Mouse (Mus musculus) activated CD4-positive, CD25-positive, alpha-beta regulatory T cell, adult 4 months (primary cell): ENCODE results near the gene Chn1. TPM values are rescaled to one million over a fixed set of nuclear protein-coding genes. Genes with fewer than 3 reads are reported as not detected.

Experiments
- ATAC-seq: one replicate; pipeline ENCODE4 v1.8.0; 2017
- polyA plus RNA-seq, 2 experiments: library from polyadenylated mRNA; unstranded; fragments of 100-300 nt; shearing (Covaris generic); gene quantifications; one replicate each; pipeline ENCODE4 v1.2.1; 2017

The Chn1 gene
- polyA plus RNA-seq, 2 experiments from 2014 or later, result not detected

DNA sequence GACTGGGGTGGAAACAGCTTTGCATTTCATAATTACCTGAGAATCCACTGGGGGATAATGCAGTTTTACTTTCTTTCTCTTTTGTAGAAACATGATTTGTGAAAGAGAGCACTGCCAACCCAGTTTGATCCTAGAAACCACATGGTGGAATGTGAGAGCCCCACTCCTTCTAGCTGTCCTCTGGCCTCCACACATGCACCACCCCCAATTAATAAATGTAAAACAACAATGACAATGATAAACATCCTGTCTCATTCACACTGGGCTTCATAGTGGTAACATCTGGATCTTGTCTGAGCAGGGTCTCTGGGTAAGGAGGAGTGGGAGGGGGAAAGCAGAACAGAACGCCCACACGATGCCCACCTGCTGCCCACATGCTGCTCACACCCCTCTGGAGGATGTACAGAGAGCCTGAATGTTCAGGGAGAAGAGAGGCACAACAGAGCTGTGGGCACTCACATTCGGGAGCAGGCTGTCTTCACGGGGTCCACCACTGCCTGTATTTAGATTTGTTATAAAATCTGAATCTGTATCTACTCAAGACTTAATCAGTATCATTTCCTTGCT is 156.6 kb downstream of the Chn1 start:
- no peak for ATAC-seq

DNA sequence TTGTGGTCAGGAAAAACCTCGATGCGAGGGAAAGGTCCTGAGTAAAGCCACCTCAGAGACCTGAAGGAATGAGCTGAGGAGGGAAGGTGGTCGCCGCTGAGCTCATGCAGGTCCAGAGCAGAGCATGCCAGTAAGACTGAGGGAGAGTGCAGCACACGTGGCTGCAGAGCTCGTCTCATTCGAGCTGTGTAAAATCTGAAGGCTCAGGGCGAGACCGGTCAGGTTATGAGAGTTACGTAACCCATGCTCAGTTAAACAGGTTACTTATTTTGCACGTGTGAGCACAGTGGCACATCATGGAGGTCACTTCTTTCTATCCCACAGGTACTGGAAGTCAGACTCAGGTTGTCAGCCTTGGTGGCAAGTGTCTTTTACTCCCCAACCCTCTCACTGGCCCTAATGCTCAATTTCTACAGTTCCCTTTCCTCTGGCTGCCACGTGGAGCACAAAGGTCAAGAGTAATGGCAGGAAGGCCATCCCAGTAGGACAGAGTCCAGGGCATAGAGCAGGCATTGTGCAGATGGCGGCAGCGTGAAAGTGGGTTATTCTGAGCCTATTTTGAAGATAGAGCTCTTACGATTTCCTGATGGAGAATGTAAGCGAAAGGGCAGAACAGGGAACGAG is 158.6 kb downstream of the Chn1 start:
- ATAC-seq, result no peak

DNA sequence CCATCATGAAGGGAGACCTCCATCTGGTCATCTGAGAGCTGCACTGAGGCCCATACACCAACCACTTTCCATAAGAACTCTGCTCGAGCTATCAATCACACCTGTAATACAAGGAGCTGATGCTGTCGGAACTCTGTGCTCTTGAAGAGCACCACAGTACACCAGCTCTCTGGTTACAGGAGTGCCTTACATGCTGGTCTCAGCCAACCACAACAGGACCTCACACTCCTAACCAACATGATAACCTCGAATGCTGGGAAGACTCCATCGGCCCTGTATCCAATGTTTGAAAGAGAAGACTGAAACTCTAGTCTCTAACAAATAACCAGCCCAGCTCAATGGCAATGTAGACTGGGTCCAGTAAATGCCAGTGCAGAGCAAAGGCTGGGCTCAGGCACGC is 159.7 kb downstream of the Chn1 start:
- ATAC-seq, result no peak

DNA sequence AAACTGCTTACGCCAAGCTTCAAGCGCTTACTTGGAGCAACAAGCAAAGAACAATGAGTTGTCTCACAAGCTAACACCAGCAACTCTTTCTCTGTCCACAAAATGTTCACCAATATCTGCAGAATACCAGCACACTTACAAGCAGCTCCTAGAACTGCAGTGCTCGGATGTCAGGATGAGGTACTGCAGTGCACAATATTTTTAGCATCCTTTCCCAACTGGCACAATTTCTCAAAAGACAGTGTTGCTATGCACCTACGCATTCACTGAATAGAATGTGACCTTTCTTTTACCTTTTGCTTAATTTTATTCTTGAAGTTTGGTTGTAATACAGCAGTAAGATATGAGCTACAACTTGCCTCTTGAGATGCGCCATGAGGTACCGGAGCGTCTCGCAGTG is 160.8 kb downstream of the Chn1 start:
- ATAC-seq, result no peak

DNA sequence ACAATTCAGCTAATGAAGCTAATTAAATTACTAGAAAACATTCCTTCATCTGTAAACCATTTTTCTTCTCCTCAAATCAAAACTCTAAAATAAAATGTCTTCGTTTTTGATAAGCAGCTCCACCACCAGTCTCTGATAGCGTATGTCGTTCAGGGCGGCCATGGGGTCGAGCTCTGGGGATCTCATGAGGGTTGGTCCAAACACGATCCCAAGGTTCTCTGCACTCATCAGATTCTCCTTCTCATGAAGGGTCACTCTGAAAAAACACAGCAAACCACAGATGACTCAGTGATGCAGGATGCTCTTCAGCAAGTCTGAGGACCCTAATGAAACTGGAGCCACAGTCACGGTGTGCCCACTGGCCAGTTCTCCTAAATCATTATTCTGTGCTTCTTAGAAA is 162.2 kb downstream of the Chn1 start:
- no peak for ATAC-seq

DNA sequence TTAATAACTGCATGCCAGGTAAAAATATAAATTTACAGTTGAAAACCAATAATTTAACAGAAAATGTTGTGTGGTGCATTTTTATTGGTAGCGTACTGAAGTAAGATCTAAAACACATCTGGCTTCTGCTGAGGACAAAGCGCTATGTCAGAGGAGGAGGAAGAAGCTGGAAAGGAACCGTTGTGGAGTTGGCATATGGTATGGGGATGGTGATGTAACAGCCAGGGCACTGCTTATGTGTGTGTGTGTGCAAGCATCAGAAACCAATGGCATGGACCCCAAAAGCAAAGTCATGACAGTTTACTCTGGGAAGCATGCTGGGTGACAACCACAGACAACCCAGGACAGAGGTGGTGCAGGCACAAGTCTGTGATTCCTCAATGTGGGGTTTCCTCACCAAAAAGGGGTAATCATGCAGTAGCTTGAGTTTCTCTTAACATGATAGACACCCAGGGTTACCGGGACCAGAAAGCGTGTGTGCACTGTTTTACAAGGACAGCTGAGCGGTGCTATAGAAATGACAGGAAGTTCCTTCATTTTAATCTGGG is 162.7 kb downstream of the Chn1 start:
- ATAC-seq, result no peak

DNA sequence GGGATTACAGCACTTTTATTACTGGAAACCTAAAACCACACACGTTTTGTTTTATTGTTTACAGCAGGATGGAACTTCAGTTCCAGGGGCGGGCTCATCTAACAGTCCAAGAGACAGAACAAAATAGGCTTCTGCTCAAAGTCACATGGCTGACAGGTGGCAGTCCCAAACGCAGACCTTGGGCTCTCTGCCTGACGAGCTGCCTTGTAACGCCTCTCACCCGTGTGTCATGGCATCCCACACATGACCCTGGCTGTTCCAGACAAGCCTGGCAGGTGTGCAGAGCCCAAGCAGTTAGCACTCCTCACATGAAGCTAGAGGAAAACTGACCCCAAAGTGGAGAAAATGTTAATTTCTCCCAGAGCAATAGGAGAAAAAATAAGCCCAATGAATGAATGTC is 163.3 kb downstream of the Chn1 start:
- no peak for ATAC-seq

DNA sequence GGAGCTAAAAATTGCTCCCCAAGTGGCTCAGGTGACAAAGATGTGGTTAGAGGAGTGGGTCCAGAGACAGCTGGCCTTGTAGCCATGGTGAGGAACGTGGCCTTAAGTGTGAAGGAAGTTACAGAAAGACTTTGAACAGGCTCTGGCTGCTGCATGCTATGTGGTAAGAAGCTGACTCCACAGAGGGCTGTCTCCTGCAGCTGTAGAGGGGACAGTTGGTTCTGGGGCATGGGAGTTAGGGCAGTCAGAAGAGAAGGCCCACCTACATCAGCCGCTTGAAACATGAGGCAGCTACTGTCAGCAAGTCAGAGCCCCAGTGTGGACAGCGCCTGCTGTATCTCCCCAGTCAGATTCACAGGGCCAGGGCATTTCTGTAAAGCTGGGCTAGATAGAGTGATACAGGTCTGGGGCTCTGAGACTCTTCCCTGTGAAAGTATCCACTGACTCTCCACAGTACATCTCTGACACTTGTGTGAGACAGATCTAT is 165.4 kb downstream of the Chn1 start:
- no peak for ATAC-seq

DNA sequence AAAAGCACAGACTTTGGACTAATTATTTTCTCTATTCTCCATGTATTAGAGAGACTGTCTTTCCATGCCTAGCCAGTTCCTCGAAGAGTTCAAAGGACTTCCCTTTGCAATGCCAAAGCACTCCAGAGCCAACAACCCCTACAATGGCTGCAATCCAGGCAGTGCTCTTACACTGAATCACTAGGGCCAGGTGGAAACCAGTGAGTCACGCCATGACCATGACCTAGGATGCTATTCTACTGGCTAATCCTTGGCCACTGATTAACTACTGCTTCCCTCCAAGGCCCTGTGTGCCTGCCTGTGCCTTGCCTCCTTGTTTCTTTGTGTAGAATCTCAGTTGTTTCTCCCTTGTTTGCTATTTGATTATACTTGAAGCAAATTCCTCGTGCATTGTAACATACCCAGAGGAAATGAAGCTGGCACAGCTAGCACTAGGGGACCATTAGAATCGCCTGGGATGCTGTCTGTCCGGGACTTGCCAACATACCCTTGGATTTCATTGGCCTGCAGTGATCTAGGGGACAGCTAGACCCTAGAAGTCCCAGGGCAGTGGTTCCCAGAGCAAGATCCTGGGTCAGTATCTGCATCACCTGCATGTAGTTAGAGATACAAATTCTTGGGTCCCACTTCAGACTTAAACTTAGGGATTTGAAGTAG is 166.0 kb downstream of the Chn1 start:
- no peak for ATAC-seq

DNA sequence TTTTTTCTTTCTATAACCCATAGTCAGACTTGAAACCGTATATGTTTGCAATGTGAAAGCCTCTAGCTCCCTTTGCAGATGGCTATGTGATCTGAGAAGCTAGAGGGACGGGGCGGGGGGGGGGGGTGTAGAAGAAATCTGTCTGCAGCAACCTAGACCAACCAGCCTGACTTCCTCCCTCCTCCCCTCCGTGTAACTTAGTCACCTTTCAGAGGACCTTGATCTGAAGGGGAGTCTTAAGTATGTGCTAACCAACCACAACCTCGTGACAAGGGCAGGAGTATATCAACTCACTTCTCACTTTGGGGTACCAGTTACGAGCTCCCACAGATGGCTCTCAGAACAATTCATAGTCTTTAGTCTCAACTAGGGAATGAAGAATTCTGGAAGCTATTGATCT is 166.8 kb downstream of the Chn1 start:
- ATAC-seq, result no peak

DNA sequence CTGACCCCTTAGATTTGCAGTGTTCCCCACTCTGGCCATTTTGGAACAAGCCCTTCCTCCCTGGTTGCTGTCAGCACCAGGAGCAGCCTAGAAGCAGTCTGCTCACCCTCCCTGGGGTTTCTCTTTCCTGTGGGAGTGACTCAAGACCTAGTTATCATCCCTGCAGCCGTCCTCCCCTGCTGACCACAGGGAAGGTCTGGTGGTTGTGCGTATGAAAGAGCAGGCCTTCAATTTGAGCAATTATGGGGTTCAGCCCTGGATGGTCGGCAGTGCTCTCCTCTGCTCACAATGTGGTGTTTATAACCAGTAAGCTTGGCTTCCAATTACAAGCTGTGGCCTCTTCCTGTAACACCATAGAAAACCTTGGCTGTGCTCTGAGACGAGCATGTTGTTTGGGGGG is 167.5 kb downstream of the Chn1 start:
- ATAC-seq, result no peak

DNA sequence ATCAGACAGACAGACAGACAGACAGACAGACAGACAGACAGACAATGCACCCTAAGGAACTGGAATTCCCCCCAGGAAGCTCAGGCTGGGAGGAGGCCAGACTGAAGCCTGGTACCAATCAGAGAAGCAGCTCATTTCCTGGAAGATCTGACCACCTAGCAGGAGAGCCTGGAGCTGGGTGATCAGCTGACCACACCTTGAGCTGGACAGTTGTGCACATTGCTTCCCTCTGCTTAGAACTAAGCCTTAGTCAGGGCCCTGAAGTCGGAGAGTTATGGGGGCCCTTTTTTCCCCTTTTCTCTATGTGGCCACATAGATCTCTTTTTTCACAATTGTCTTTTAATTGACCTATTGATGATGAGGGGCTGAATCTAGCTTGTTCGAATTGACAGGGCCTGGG is 168.0 kb downstream of the Chn1 start:
- ATAC-seq, result no peak

DNA sequence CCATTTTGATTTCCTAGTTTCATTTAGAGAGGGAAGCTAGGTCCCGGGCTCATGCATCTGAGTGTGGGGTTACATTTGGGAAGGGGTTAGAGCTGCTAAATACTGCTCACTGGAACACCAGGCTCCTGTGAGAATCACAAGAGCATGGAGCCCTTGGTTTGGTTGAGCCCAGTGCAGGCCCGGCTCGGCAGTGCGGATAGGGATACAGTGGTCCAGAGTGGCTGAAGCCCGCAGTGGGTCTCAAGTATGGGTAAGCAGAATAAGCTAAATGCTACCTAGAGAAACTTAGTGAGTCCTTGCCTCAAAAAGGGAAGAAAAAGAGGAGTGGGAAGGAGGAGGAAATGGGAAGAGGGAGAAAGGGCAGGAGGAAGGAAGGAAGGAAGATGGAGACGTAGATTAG is 168.5 kb downstream of the Chn1 start:
- no peak for ATAC-seq

DNA sequence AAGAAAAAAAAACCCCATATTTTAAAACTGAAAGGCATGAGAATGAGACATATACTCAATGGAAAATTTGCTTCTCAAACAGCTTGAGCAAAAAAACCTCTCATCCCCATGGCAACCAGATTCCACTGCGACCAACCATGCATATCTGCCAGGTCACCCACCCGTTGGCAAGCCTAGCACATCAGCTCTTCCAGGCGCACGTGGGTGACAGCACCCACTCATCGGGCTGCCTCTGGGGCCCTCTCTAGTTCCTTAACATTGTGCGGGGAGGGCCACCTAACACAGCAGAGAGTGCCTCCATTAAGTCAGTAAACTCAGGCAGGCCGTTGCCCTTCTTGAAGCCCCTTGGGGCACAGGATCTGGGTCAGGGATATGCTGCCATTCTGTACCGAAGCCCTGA is 170.1 kb downstream of the Chn1 start:
- ATAC-seq, result no peak

DNA sequence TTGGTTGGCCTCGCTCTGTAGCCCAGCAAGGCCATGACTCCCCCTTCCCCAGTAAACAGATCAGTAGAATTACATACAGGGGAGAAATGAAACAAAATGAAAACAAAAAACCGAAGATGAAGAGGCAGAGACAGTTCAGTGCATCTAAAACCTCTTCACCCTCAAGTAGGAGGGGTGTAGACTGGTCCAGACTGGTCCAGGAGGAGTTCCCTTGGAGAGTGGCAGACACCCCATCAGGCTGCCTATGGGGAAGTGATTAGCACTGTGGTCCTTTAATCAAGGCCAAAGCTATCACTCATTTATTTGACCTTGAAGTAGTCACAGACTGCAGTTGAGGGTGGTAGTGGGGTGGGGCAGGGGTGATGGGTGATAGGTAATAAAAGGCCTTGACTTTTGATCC is 170.6 kb downstream of the Chn1 start:
- no peak for ATAC-seq

DNA sequence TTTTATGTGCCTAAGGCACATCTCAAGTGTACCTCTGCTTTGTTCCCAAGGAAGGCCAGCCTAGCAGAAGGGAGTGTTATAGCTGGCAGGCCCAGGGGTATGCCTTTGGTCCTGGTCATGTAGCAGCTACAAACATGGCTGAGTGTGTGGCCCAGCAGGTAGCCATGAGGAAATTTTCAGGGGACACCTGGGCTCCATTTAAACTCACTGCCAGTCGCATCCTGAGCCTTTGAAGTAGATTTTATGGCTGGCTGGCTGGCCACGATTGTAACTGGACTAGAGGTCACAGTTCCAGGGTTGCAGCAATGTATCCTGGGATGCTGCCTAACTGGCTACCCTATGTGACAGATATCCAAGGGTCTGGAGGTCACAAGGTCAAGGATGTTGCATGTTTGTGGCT is 174.5 kb downstream of the Chn1 start:
- ATAC-seq, result no peak

DNA sequence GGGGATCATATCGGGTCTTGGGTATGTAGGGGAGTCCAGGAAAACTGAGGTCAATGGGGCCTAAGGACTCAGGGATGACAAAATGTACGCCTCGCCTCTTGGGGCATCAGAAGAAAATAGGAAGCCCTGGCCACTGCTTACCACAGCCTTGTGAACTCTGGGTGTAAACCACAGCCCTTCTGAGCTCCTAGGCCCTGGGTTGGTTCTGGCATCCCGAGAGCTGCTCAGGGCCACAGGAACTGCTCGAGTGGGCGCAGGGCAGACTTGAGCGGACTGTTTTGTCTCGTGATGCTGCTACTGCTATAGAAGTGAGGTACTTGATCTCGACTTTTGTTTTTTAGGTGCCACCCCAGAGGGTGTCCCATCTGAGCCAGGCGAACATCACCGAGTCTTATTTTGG is 177.4 kb downstream of the Chn1 start:
- no peak for ATAC-seq

DNA sequence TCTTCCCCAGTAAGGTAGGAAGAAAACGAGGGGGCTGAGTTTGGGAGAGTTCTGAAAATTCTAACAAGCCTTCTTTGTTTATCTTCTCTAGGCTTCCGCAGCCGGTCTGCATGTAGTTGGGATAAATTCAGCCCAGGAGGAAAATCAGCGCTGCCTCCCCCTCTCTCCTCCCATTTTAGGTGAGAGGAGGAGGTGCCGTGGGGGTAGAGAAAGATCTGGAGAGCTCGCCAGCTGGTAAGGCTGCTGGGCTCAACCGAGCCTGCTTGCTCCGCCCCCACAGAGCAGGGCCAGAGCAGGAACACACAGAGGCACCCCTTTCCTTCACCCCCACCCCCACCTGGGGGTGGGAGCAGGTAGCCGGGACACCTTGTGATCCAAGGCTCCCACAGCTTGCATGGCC is 178.4 kb downstream of the Chn1 start:
- ATAC-seq, result no peak

DNA sequence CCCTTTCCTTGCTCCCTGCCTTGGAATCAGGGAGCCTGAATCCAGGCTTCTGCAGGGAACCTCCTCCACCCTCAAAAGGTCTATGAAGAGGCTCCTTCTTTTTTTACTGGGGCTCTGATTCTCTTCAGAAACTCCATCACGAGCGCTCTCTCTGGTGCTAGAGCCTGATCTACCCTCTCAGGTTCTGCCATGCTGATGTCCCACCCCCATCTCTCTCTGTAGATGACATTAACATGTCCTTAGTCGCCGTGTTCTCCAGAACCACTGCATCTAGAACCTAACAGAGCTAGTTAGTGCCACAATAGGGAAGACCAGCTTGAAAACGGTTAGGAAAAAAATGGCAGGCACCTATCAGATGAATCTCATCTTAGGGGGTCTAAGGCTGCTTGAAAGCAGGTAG is 178.8 kb downstream of the Chn1 start:
- no peak for ATAC-seq

DNA sequence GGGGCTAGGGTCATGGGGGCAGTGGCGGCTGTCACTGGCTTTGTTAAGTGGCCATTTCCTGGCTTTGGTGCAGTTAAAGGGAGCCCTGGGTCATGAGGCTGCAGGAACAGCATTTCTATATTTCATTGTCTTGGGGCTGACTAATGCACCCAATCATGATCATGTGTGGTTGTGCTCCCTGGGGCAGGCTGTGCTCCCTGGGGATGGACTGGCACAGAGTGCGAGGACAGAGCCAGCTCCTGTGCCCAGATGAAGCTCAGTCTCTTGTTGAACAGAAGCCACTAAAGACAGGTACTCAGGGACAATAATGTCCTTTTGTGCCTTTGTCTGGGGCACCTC is 182.1 kb downstream of the Chn1 start:
- no peak for ATAC-seq

DNA sequence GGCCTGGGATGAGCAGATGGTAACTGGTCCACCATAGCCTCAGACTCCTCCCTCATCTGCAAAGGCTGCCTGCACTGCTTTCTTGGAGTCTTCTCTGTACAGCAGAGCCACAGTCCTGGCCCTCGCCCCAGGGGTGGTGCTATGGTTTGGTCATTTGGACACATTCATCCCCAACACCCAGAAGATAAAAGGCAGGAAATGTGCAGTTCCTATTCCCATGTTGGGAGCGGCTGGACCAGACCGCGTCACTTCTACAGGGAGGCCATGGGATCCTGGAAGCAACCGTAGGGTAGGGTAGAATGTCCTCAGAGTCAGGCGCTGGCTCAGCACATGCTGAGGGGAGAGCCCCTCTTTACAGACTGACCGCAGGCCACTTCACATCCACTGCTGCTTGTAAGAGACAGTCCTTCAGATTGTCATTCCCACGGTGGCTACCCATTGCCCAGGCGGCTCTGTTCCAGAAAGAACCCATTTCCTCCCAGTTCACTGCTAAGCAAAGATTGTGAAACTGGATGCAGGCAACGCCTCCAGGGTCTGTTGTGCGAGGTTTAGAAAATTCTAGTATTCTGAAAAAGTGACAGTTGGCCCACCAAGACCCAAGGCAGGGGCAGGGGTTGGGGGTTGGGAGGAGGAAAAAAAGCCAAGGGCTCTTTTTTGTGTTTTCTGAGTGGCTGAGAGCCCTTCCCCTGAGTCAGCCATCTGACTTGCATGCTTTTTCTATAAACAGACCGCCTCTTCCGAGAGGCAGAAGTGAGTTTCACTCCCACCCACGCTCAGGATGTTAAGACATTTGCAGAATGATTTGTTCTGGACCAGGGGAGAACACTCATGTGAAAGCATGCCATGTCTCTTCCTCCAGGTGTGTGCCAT is 182.7 kb downstream of the Chn1 start:
- no peak for ATAC-seq

DNA sequence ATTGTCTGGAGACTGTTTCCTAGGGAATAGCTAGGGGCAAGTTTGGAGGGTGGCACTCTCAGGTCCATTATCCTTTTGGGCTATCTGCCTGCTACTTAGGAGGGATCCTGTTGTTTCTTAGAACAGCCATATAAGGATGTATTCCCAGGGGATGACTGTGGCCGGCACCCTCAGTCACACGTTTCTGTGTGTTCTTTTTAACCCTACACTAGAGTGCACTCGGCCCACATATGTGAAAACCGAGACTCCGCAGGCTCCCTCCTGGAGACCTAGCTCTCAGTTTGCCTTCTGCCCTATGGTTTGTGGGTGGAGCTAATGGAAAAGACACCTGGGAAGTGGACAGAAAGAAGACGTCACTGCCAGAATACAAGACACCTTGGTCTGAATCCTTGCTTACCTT is 183.9 kb downstream of the Chn1 start:
- no peak for ATAC-seq

DNA sequence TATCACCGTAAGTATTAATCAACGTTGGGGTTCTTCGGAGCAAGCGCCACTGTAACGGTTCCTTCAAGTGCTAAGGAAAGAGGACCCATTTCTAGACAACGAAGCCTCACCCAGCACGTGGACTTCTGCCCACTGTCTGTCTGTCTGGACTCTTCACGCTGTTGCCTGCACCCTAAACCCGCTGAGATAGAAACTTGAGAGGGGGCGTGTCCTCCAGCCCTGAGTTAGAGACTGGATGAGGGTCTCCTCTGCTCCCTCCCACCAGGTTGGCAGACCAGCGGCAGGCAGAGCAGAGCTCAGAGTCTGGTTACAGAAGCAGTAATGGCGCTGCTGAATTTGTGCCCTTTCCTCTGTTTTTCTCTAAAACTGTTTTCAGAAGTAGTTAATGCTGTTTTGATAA is 185.0 kb downstream of the Chn1 start:
- ATAC-seq, result no peak
